9 mouse cellular contexts compared by ENCODE assay signal in genomic region chr2:170596726-170597125, GRCm38 (mm10). TPM values are rescaled to one million over a fixed set of nuclear protein-coding genes. Genes with fewer than 3 reads are reported as not detected.
A peak's percentile ranks its signal among the peaks of the same experiment; 100 is the strongest.
DNase-seq lines count a peak whose midpoint lies in the region; ATAC-seq lines count a peak whose summit lies in the region.
"Had no signal": no experiment of that assay in that cellular context is flagged by ENCODE, and none has a peak within 500 bp of the region (broad histone marks: within the 10 kb centered on the region; RNA-seq: fewer than 3 reads in every experiment).

No protein-coding gene starts in this region.

- H3K9me3 ChIP-seq in forebrain, embryonic 10.5 days: peaks cover 10% of the 10 kb centered on the region; the same call in 1 of the 2 replicates
- H3K9me3 ChIP-seq in forebrain, embryonic 13.5 days (replicated peaks): no peaks in the 10 kb centered on the region; the same call in 1 of the 2 replicates

- no peak for ATAC-seq in forebrain, embryonic 13.5 days

- no peaks in the 10 kb centered on the region for H3K36me3 ChIP-seq in forebrain, embryonic 10.5 days (replicated peaks)
- no peaks in the 10 kb centered on the region for H3K36me3 ChIP-seq in forebrain, embryonic 13.5 days (ENCODE audit: poor library complexity, severe bottlenecking)

- WGBS in forebrain, embryonic 10.5 days: 8% methylated on average over 1 of the region's 1 CpGs
- no CpG with 5 or more reads among the region's 1 CpGs for WGBS in forebrain, embryonic 13.5 days

- H3K9ac ChIP-seq in forebrain, embryonic 13.5 days: no peak overlapping the region

- no peak overlapping the region for H3K27ac ChIP-seq in forebrain, embryonic 10.5 days
- no peak overlapping the region for H3K27ac ChIP-seq in forebrain, embryonic 13.5 days

- peak; percentile 45 for DNase-seq in forebrain, embryonic 10.5 days (ENCODE audit: extremely low spot score, low spot score)
- peak; percentile 19 for DNase-seq in 3134 (ENCODE audit: extremely low read depth, insufficient read length, low spot score)
- peak; percentile 84 for DNase-seq in brain, adult 2 months (ENCODE audit: low read depth, low spot score)
- DNase-seq in frontal cortex, postnatal 14 days (ENCODE audit: low spot score in 2 of 2): peak; percentile 32 to 64
- peak; percentile 38 for DNase-seq in layer of hippocampus, adult 9-11 months
- peak; percentile 56 for DNase-seq in lung, postnatal 36 days
- DNase-seq in thymus, postnatal 4 days: peak; percentile 57

- no peak overlapping the region for H3K4me3 ChIP-seq in forebrain, embryonic 10.5 days
- H3K4me3 ChIP-seq in forebrain, embryonic 13.5 days: no peak overlapping the region

- H3K4me2 ChIP-seq in forebrain, embryonic 13.5 days: no peak overlapping the region

- no peaks in the 10 kb centered on the region for H3K27me3 ChIP-seq in forebrain, embryonic 10.5 days (ENCODE audit: poor library complexity, severe bottlenecking)
- no peaks in the 10 kb centered on the region for H3K27me3 ChIP-seq in forebrain, embryonic 13.5 days
- H3K27me3 ChIP-seq: CH12.LX had no signal

- peaks cover 5% of the 10 kb centered on the region; the same call in 1 of the 2 replicates for H3K4me1 ChIP-seq in forebrain, embryonic 10.5 days
- H3K4me1 ChIP-seq in forebrain, embryonic 13.5 days: no peaks in the 10 kb centered on the region

RNA-seq across cellular contexts. Expression of gene 4930470P17Rik, which starts 5.1 kb away (rescaled TPM):
- polyA plus RNA-seq in forebrain, embryonic 10.5 days (2016; fragmentation: Nextera tagmentation; extraction: Ambion mirVana): not detected in 2 replicates
- polyA plus RNA-seq in forebrain, embryonic 13.5 days (2015; fragmentation: Nextera tagmentation; extraction: Ambion mirVana): not detected in 2 replicates

Comparison
In these comparisons a context has a peak if more than half of its experiments do, and no peak if none do; other contexts are left out.
1. DNase-seq: peak in every context shown above with its lines; median percentile 84 in brain, adult 2 months; 57 in thymus, postnatal 4 days; 56 in lung, postnatal 36 days; 48 in frontal cortex, postnatal 14 days; 45 in forebrain, embryonic 10.5 days; 38 in layer of hippocampus, adult 9-11 months; 19 in 3134.